Mouse (Mus musculus) gastrocnemius, postnatal 36 days (tissue): Measurements from ENCODE around the gene Mtnr1b. TPM values are rescaled to one million over a fixed set of nuclear protein-coding genes. Genes with fewer than 3 reads are reported as not detected.

Experiments
- DNase-seq, 2 experiments: peaks; one replicate each; pipeline ENCODE4 v3.0.0; 2022
- intact Hi-C: fragments of 180-260 bp; cut with DNase I; formaldehyde crosslinking; loops from one replicate; pipeline ENCODE4 v1.15.1; 2025
- total RNA-seq, 2 experiments: library from RNA; stranded (reverse); gene quantifications; 2 replicates each; pipeline ENCODE4 v1.2.3; 2021

Gene Mtnr1b
- total RNA-seq, 2 experiments from 2014 or later: not detected

DNA sequence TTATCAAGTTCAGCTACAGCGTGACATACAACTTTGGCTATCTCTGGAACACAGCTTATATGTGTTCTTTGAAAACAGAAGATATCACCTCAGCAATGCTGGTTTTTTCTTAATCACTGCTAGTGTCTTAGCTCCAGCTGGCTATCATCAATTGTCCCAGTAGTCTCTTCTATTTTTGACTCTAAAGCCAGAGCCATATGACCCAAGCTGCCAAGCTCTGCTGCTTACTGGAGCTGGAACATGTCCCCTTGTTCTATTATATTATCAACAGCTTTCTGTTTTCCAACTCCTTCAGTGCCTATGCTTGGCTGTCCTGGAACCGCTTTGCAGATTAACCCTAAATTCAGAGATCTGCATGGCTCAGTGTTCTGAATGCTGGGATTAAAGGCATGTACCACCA is 70.1 kb downstream of the Mtnr1b start:
- DNase-seq: no peak
- intact Hi-C loops: no loop called here

- DNase-seq: no peak
- intact Hi-C loops: no loop called here
These were observed 71.8 kb downstream of the Mtnr1b start for GRCm38 (mm10) chr9:15802413-15803027.

- no peak for DNase-seq
- intact Hi-C loops: no loop called here
These were observed 74.0 kb downstream of the Mtnr1b start for GRCm38 (mm10) chr9:15800402-15800801.

DNA sequence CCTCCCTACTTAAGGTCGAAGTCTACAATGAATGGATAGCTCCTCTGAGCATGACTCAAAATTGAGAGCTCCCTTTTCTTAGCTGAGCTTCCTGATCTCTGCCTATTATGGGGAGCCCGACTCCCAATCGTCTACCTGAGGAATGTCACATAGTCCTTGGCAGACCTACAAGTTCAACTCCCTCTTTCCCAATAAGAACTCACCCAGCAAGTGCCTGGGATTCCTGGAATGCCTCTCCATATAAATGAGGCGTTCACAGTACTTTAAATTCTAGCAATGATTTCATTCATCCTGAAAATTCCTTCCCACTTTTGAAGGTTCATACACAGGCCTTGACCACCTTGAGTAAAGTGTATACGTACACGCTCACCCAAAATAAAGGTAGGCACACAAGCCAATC is 79.9 kb downstream of the Mtnr1b start:
- intact Hi-C loops: no loop called here

GRCm38 (mm10) chr9:15792076-15792475 is 82.3 kb downstream of the Mtnr1b start:
- no peak for DNase-seq
- intact Hi-C loops: no loop called here

More for the DNA sequence above, 79.9 kb downstream of the Mtnr1b start:
- no peak for DNase-seq

GRCm38 (mm10) chr9:15786610-15787009 is 87.7 kb downstream of the Mtnr1b start:
- no peak for DNase-seq

GRCm38 (mm10) chr9:15786192-15786591 is 88.2 kb downstream of the Mtnr1b start:
- intact Hi-C loops: no loop called here
- no peak for DNase-seq

More at GRCm38 (mm10) chr9:15786610-15787009, 87.7 kb downstream of the Mtnr1b start:
- intact Hi-C loops: no loop called here

DNA sequence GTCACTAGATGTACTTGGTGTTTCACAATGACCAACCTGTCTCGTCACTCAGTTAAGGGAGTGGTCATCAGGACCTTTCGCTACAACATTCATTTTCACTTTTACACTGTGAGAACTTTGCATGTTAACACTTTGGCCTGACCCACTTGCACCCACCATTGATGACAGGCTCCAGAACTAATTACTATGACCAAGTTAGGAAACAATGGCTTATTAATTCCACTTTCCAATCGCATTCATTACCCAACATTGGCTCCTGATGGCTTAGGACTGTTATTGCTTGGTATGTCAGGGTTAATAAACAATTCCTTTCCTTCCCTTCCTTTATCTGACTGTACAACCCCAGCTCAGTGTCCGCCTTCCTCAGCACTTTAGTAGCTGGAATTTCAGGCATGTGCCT is 92.4 kb downstream of the Mtnr1b start:
- intact Hi-C loops: no loop called here
- DNase-seq: no peak

GRCm38 (mm10) chr9:15774911-15775310 is 99.4 kb downstream of the Mtnr1b start:
- intact Hi-C loops: no loop called here
- no peak for DNase-seq

Other genes with a start within 250 kb of the Mtnr1b start
- not detected for gene Deup1, start 246.6 kb downstream of the Mtnr1b start, total RNA-seq
- 1 to 10 TPM; 2.3 to 2.9 TPM for gene Slc36a4, start 164.8 kb downstream of the Mtnr1b start, total RNA-seq